Mouse (Mus musculus): ENCODE results near the gene Dnaaf3.

Dnaaf3 gene

DNA sequence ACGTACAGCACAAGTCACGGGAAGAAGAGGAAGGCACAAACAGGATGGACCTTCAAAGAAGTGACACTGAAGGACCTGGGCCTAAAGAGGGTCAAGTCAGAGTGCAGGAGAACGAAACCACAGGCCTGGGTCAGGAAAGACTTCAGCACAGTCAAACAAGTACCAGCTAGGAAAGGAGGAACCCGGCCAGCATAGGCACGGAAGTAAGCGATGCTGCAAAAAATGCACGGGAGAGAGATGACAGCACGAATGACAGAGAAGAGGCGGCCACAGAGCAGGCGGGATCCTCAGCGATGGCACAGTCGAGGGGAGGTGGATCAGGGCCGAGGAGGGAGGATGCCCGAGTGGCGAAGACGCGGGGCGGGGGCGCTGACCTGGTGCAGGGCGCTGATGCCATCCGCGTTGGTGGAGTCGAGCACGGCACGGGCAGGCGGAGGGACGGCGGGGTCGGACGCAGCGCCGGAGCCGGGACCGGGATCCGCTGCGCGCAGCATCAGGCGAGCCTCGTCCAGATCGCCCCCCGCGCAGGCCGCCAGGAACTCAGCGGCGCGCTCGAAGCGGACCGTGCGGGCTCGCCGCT is 31.3 kb downstream of the Dnaaf3 start:
- DNase-seq (ENCODE audit: low spot score in 2 of 2), result peak in 1 of 2 experiments; percentile 46

DNA sequence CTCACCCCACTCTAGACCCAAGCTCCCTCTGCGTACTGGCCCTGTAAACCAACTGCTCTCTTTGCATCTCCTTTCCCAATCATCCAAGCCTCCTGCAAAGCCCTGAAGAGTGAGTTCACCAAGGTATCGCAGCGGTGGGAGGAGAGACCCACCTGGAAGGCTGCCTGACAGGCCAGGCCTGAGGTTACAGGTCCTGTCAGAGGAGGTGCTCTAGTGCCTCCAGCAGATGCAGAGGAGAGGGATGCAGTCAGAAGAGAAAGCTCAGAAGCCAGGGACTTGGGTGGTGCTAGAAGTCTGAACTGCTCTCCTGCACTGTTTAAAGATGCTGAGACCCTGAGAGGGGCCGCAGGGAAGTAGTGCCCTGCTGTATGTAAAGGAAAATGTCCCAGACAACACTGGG is 33.2 kb downstream of the Dnaaf3 start:
- no peak for DNase-seq (ENCODE audit: low spot score in 2 of 2)

DNA sequence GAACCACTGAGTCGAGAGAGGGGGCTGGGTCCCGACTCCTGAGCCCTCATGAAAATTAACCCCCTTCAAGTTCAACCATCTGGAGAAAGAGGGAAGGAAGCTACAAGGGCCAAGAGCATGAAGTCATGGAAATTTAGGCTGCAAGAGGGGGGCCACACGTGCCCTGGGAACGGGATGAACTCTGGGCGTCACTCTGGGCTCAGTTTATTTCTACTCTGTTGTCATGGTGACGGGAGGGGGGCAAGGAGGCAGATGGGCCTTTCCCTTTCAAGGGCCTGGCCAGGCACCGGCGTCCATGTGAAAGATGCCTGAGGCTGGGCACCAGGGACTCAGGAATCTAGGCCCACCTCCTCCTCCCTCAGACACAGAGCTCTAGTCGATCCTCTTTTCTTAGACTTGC is 34.0 kb downstream of the Dnaaf3 start:
- DNase-seq (ENCODE audit: low spot score in 2 of 2), result peak in 1 of 2 experiments; percentile 65

DNA sequence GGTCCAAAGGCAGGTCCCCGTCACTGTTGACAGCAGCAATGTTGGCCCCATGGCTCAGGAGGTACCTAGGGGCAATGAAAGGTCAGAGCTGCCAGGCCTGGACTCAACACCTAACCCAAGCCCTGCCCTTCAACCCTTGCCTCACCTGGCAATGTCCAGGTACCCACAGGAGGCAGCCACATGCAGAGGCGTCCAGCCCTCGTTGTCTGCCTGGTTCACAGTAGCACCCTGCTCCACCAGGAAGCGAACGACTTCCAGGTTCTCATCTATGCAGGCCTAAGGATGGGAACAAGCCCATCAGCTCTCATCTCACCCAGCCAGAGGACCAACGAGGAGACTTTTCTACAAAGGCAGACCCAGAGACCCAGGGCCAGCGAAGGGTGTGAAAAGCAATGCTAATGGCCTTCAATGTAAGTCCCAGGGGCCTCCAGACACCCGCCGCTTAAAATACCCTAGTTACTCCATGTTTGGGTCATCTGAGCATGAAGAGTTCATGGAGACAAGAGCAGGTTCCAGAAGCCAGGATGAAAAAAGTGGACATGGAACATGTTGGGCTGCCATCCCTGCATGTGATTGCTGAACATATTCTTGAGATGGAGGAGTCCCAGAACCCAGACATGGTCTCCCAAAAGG is 34.9 kb downstream of the Dnaaf3 start:
- DNase-seq (ENCODE audit: low spot score in 2 of 2), result no peak

DNA sequence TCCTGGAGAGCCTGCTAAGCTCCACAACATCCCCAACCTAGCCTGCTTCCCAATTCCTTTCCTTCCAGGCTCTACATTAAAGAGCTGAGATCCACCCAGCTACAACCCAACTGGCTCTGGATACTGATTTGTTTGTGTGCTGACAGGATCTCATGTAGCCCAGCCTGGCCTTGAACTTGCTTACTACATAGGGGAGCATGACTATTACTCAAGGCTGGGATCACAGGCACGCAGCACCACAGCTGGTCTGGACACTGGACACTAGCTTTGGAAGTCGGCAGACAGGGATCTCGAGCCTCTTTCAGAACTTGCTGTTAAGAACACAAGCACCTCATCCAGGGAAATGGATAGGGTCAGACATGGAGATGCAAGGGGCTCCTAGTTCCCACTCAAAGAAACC is 35.8 kb downstream of the Dnaaf3 start:
- no peak for DNase-seq (ENCODE audit: low spot score in 2 of 2)

DNA sequence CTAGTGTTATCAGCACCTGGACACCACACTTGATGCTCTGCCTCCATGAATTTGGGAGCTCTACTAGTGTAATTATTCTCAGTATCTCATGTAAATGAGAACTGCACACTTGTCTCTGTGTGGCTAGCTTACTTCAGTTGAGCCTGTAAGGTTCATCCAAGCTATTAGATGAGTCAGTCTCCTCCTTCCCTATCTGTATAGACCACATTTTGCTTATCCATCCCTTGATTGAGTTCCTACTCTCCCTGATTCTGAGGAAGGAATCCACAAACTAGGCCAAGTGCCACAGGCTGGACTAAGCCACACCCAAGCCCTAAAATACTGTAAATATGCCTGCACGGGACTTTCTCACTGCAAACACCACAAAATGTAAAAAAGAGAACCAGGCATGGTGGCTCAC is 38.3 kb downstream of the Dnaaf3 start:
- DNase-seq (ENCODE audit: low spot score in 2 of 2), result no peak

DNA sequence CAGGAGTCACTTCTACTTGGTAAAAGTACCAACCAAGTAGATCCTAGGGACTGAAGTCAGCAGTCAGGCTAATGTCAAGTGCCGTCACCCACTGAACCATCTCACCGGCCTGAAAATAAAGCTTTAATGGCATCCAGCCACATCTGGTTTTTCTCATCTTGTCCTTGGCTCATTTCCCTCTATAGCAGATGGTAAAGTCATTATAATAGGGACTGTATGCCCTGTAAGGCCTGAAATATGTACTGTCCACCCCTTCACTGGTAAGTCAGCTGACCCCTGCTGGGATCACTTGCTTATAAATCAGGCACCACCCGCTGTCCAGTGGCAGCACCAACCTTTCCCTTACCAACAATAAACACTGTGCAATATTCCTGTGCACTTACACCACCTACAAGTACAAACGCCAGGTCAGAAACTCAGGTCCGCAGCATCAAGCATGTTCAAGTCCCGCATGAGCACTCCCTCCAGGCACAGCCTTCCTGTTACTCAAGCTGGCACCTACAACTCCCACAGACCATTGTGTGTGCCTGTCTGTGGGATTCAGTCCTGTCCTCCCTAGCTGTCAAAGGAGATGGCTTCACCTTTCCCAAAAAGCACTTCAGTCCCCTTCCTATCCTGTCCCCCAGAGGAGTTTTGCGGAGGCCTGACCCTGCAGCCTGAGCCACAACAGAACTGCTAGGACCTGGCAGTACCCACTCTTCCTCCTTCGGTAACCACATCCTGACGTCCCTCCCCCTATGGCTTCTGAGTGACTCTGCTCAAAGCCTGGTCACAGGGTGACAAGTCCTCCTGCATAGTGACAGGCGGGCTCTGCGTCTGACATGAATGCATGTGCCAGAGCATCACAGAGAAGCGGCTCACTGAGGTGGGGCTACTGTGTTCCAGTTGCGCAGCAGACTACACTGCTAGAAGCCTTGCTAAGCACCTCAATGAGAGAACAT is 39.7 kb downstream of the Dnaaf3 start:
- DNase-seq (ENCODE audit: low spot score in 2 of 2), result no peak

DNA sequence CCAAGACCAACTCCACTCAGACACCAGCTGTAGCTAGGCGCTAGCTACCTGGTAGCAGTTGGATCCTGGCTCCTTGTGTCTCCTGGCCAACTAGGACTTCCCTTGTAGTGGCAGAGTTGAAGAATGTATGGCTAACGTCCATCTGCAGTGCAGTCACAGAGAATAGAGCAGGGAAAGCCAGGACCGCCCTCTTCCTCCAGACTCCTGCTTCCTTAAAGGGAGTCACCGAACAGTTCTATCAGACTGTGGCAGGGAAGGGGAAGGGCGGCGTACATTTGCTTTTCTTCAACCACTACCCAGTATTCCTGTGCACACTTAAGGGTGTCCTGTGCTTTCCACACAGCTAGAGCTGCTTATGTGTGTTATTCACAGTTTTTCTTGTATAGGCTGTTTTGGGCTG is 40.9 kb downstream of the Dnaaf3 start:
- no peak for DNase-seq (ENCODE audit: low spot score in 2 of 2)

DNA sequence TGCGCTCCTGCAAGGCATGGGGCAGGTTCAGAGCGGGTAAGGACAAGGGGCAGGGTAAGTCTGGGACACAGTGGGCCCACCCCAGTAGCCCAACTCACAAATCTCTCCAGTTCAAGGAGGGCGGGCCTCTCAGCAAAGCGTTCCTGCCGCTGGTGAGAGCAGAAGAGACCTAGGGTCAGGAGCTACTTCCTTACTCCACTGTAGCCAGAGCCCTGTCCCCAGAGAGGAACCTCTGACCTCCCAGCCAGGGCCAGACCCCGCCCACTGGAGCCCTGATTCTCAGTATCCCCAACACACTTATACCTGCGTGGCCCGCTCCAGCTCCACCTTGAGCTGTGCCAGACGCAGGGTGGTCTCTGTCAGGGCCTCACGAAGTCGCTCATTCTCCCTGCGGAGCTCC is 50.0 kb downstream of the Dnaaf3 start:
- DNase-seq (ENCODE audit: low spot score in 2 of 2), result no peak

DNA sequence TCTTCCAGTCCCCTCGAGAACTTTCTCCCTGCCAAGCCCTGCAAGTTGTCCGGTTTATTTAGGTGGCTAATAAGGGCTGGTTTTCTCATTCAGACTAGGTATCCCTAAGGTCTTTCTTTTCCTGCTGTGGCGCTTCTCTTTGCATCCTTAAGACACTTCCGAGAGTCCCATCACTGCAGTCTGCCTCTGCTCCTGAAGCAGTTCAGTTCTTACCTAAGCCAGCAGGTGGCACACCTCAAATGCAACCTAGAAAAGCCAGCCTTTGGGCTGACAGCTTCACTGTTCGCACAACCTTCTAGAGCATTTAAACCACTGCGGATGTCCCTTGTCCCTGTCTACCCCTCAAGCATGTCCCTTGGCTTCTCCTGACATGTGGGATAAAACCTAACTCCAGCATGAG is 52.6 kb downstream of the Dnaaf3 start:
- DNase-seq (ENCODE audit: low spot score in 2 of 2), result no peak

DNA sequence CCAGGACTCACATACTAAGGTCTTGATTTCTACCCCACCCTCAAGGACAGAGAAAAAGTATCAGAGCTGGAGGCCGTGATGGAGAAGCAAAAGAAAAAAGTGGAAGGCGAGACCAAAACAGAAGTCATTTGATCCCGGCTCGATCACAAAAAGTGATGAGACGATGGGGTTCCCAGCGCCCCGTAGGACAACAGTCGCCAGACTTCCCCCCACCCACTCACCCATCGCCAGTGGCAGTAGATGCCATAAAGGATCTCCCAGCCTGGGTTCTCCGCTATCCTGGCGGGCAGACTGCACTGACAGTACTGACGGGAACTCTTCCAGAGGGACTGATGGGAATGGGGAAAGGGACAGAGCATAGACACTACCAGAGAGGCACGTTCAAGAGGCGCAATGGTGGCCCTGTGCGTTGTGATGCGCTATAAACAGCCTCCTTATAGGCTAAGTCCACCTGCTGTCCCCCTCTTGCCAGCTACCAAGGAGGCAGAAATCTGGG is 53.4 kb downstream of the Dnaaf3 start:
- no peak for DNase-seq (ENCODE audit: low spot score in 2 of 2)

DNA sequence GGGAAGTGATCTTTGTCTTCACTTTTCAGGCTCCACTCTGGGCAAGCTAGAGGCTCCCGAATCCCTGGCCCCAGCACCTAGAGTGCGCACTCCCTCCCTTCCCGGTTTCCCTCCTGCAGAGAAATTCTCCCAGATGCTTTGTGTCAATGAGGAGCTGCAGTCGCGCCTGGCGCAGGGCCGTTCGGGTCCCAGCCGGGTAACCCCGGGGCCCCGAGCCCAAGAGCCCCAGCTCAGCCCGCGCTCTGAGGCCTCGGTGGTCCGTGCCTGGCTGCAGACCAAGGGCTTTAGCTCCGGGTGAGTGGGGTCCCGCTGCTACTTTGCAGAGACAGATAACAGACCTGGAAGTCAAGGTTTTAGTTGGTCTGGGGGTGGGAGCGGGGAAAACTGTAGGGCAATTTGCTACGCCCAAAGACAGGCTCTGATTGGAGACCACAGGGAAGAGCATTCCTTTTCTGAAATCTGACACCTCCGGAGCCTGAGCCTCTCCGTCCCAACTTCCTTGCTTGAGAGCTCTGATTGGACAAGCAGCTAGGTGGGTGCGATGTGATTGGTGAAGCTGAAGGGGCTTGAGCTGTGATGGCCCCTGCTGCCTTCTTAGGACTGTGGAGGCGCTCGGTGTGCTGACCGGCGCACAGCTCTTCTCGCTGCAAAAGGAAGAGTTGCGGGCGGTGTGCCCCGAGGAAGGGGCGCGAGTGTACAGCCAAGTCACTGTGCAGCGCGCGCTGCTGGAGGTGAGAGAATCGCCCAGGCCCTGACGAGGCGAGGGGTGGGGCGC is 54.0 kb downstream of the Dnaaf3 start:
- DNase-seq (ENCODE audit: low spot score in 2 of 2), result peak; percentile 71 to 81

DNA sequence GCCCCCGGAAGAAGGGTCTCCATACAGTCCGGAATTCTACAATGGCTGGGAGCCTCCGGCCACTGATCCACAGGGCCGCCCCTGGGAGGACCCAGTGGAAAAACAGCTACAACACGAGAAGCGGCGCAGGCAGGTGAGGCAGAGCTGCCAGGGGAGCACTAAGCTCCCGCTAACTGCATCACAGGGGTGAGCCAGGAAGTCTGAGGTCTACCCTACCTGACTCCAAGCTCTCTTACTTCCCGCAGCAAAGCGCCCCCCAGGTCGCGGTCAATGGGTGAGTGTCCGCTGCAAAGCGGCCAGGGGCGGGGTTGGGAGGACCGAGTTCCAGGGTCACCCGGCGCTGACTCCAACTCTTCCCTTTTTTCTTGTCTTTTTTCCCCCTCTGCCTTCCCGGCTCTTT is 58.3 kb downstream of the Dnaaf3 start:
- no peak for DNase-seq (ENCODE audit: low spot score in 2 of 2)

Data from urinary bladder, postnatal 4 days (tissue).